Mouse (Mus musculus) stomach, postnatal 0 days (tissue): Measurements from ENCODE around the gene Pum1.
A peak's percentile ranks its signal among the peaks of the same experiment; 100 is the strongest.

Source experiments
- CTCF ChIP-seq: IDR thresholded peaks from 2 replicates; pipeline ENCODE4 v1.5.1; 2016; ENCODE audit warnings: antibody characterized with exemption, low read depth, mild to moderate bottlenecking, moderate library complexity
- EP300 ChIP-seq: optimal IDR thresholded peaks from 2 replicates; pipeline ENCODE3; 2016; ENCODE audit warnings: antibody characterized with exemption

DNA sequence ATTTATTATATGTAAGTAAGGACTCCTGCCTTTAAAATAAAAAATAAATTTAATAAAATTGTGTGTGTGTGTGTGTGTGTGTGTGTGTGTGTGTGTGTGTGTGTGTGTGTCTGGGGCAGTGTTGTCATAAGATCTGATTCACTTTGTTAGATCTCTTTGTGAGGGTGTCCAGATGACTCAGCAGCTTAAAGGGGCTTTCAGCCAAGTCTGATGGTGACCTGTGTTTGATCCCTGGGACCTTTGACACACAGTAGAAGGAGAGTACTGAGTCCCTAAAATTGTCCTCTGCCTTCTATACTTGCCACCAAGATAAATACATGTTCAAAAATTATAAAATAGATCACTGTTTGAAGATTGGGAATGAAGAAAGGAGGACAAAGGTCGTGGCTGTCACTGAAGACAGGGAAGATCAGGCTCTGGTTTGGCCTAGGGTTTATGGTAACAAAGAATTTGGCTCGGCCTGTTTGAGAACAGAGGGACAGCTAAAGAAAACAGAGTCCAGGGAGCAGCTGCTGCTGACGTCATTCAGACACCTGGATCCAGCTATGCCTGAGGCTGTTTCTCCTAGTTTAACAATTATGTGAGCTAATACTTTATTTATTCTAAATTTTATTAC is 32.8 kb upstream of the Pum1 start:
- TF ChIP-seq CTCF (no peak), EP300 (peak; percentile 32)
